Mouse (Mus musculus) adrenal gland, adult (tissue): ENCODE data around the gene Wdr72.

Source experiments
- DNase-seq, 2 experiments: peaks; one replicate each; pipeline ENCODE4 v3.0.0; 2022 to 2023; ENCODE audit warnings: low spot score in 1 of 2; ENCODE audit not compliant: inconsistent age in 2 of 2

The Wdr72 gene

DNA sequence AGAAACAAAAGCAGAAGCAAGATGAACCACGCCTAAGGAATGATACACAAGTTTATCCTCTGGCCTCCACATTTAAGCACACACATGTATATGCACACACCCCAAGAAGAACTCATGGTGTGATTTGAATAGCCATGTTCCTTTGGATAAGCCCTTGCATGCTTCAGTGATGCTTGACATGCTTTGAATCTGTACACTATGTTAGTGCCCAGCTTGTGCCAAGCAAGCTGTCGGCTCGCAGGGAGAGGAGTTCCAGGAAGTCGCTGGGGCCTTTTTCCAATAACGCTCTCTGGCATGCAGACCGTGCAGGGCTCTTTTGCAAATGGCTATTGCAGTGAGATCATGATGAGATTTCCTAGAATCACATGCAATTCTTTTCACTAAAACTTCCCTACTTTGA, 118.1 kb downstream of the Wdr72 start:
- peak in 1 of 2 experiments; percentile 29 for DNase-seq

DNA sequence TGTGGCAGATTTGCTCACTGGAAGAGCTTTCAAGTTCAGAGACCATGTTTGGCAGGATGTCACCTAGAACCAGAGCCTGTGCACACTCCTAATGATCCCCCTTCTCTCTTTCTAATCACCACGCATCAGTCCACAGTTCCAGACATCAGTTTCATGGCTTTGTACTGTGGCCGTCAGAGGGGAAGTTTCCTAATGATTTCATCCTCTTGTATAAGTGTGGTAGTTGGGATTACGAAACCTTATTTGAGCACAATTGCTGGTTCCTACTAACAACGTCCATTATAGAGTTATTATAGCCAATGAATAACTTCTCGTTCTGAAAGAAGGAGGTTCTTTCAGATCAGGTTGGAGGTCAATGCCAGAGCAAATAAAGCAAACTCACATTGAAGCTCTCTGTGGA, 131.1 kb downstream of the Wdr72 start:
- no peak for DNase-seq

DNA sequence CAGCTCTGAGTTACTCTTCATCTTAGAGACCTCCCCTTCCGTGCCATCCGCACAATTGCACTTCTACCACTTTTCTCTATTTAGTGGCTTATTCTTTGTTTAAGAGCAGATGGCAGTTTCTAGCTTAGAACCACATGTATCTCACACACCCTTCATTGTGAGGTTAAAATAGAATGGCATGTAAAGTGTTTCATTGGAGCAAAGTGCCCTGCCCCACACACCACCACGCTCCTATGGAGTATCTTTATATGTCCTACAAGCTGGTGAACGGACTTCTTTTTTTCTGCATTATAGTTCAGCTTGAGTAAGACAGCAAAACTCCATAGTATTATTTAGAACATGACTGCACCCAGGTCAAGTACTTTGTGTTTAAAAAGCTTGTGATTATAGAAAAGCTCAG, 137.9 kb downstream of the Wdr72 start:
- no peak for DNase-seq

DNA sequence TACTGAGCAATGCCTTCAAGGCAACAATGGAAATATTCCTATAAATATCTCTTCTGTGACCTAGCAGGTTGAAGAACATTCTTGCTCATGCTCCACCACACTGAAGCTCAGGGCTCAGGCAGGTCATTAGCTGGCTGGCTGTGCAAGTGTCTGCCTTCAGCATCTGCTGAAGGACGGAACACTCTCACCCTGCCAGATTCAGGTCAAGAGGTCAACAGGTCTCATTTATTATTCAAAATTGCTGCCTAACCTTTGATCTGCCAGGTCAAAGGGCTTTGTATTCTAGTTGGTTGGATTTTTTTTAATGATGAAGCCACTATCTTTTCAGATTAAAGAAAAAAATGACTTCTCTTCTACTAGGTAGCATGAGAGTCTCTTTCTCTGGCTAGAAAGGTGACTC, 139.3 kb downstream of the Wdr72 start:
- no peak for DNase-seq

GRCm38 (mm10) chr9:74250522-74250921, 140.4 kb downstream of the Wdr72 start:
- DNase-seq: no peak

GRCm38 (mm10) chr9:74258389-74258788, 148.2 kb downstream of the Wdr72 start:
- DNase-seq: no peak

- no peak for DNase-seq
Measured at GRCm38 (mm10) chr9:74277752-74278385, 167.7 kb downstream of the Wdr72 start.

- DNase-seq: no peak
Measured at GRCm38 (mm10) chr9:74282072-74282471, 171.9 kb downstream of the Wdr72 start.

- peak; percentile 38 to 83 for DNase-seq
Measured at GRCm38 (mm10) chr9:74286210-74286609, 176.1 kb downstream of the Wdr72 start.

GRCm38 (mm10) chr9:74294479-74294878, 184.3 kb downstream of the Wdr72 start:
- no peak for DNase-seq

GRCm38 (mm10) chr9:74318771-74319170, 208.6 kb downstream of the Wdr72 start:
- peak in 1 of 2 experiments; percentile 53 for DNase-seq

- peak; percentile 23 to 42 for DNase-seq
Measured at GRCm38 (mm10) chr9:74324089-74324924, 214.2 kb downstream of the Wdr72 start.

DNA sequence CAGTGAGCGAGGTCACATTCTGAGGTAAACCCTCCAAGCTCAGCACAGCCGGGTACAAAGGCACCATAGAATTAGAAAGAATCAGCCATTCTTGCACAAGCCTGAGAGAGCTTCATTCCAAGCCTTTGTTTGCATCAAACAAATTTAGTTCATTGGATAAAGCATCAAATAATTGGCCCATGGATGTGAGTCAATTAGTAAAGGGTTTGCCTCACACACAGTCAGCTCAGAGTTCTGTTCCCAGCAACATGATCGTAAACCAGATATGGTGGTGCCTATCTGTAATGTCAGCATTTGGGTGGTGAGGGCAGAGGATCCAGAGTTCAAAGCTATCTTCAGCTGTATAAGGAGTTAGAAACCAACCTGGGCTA, 214.8 kb downstream of the Wdr72 start:
- DNase-seq: no peak

DNA sequence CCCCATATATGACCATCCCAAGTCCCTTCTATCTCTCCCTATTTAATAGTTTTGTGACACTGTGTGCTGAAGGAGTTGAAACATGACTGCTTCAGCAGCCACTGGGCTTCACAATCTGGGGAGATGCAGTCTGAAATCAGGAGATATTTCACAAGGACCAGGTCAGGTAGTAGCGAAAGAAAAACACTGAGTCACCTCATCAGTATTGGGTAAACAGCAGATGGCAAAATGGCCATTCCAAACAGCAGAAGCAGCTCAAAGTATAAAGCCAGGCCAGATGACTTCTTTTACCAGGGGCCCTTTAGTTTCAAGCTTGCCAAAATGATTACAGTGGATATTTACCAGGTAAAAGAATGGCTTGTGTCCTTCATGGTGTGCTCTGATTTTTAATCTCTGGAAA, 215.8 kb downstream of the Wdr72 start:
- no peak for DNase-seq

GRCm38 (mm10) chr9:74328821-74329220, 218.7 kb downstream of the Wdr72 start:
- no peak for DNase-seq

DNA sequence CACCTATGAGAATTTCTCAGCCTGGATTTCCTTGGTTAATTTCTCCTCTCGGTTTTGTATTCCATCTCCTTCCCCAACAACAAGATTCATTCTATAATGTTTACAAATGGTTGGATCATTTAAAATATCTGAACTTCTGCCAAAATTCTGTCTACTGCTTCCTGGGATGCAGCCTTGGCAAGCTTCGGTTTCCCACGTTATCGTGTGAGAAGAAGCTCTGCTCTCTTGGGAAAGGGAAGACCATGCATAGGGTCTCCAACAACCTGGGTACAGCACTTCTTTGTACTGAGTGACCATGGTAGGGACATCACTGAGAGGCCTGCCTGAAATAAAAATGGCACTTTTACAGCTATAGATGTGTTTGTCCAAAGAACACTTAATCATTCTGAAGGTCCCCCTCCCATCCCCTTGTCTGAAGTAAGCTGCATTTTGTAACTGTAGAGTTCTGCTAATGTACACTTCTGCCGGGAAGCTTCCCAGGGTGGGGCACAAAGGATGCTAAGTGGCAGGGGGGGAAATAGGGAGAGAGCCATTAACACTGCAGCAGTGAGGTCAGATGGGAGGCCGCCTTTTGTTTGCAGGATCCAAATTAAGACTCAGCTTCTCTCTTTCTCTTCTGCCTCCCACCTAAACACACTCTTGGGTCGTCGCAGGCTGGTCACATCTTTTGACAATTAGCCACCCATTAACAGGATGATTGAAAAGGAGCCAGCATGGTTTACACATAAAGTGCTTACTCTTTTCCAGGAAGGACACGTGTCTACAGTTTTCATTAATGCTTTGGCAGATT, 220.7 kb downstream of the Wdr72 start:
- no peak for DNase-seq

DNA sequence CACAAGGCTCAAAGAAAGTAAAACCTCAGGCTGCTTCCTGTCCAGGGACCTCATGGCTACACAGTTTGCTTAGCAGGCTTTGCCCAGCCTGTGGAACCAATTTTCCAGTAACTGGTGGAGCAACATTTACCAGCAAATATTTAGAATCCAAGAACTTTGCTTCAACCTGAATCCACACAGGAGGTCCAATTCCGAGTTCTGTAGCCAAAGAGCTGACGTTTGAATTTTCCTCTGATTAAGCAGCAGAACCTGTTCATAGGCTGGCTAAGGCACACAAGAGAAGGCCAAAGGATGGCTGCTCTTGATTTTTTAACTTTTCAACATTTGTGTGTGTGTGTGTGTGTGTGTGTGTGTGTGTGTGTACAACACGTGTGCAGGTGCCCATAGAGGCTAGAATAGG, 222.2 kb downstream of the Wdr72 start:
- no peak for DNase-seq
